Mouse (Mus musculus) right cerebral cortex, postnatal 10 days (tissue): ENCODE results near the gene Cpn2.
A peak's percentile ranks its signal among the peaks of the same experiment; 100 is the strongest.

ENCODE experiments used
- DNase-seq, 2 experiments: peaks; one replicate each; pipeline ENCODE4 v3.0.0; 2021; ENCODE audit warnings: low spot score in 2 of 2

Cpn2 gene

DNA sequence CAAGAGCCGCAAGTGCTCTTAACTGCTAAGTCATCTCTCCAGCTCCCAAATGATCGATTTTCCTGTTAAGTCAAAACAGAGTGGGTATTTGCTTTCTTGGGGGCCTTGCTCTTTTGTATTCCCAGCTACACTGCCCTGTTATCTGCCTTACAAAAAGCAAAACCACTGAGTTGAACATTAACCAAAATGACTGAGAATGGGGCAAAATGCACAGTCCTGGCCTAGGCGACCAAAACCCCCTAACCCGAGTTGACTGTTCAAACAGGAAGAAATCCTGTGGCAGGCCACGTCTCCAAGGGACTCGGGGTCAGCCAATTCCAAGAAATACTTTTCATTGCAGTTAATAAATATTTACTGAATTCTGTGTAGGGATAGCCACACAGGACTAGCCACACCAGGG, 28.5 kb downstream of the Cpn2 start:
- no peak for DNase-seq

DNA sequence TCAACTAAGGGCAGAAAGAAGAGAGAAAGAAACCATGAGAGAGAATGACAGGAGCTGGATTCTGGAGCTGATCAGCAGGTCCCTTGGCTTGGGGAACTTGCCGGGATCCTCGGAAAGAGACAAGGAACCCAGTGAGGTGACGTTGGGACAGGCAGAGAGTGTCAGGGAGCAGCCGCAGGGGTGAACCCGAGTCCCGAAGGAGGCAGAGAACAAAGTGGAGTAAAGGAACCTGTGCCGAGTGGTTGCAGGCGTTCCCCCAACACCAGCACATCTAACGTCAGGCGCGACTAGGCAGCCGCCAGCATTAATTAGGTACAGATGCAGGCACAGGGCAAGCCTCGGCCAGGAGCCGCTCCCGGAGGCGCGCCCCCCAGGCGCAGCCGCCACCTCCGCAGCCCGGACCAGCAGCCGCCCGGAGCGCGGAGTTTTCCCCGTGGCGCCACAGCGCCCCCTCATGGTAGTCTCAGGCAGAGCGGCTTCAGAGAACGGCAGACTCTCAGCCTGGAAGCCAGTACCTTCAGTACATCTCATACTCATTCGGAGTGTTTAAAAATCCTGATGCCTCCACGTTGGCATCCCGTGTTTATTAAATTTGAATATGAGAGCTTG, 31.1 kb downstream of the Cpn2 start:
- peak; percentile 79 to 90 for DNase-seq

GRCm38 (mm10) chr16:30235577-30235976, 31.7 kb downstream of the Cpn2 start:
- DNase-seq, result no peak

- DNase-seq, result no peak
Observed at GRCm38 (mm10) chr16:30234636-30235546, 32.4 kb downstream of the Cpn2 start.

DNA sequence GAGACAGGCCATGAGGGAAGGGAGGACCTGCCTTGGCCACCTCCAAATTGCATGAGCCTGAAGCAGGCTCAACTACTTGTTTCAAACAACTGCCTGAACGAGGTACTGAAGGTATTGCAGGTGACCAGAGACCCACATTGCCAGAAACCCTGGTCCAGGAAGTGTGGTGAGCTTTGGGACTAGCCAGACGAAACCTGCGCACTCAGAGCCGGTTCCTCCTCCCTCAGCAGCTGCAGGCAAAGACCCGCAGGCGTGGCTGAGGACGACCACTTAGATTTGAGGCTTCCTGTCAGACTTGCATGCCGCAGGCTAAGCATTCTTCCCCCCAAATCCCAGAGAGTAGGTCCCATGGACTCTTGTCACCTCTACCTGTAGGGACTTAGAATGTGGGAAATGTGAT, 33.2 kb downstream of the Cpn2 start:
- DNase-seq, result no peak

DNA sequence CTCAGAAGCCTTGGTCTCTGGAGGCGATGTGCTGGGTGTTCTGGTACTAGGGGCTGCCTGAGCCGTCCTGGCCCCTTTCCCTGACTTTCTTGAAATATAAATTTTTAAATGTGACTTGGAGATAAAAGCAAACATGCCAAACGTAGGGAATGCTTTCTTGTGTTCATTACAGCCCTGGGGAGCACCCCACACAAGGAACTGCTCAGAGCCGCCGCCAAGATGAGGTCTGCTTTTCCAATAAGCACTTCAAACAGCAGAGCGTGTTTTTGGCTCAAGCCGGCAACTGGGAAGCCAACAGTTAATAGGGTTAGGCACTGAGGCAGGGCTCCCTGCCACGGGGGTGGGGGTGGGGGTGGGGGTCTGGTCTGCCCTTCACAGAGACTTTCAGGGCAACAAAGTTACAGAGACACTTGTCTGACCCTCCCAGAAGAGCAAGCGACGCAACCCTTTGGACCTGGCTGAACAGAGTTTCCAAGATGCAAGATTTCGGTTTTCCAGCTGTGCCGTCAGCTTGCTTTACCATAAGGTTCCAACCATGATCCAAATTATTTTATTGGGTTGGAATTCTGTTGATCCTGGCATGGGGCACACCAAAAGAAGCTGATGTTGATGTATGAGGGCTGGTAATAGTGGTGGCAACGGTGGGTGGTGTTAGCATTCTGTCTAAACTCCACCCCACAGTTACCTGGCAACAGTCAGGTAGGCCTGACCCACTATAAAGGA, 35.3 kb downstream of the Cpn2 start:
- no peak for DNase-seq

DNA sequence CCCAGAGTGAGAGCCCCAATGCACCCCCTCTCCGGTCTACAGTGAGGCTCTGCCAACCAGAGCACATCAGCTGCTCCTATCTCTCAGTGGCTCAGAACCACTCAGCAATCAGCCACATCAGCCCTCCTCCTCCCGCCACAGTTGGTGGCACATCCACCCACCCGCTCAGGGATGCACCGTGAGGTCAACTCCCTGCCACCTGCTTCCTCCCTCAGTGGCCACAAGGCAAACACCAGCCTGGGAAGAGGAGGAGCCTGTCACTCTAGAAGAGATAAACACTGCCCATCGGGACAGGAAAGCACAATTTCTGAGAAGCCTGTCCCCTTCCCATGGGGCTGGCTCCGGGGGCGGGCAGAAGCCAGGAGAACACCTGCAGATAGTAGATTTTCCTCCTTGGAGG, 39.9 kb downstream of the Cpn2 start:
- no peak for DNase-seq

DNA sequence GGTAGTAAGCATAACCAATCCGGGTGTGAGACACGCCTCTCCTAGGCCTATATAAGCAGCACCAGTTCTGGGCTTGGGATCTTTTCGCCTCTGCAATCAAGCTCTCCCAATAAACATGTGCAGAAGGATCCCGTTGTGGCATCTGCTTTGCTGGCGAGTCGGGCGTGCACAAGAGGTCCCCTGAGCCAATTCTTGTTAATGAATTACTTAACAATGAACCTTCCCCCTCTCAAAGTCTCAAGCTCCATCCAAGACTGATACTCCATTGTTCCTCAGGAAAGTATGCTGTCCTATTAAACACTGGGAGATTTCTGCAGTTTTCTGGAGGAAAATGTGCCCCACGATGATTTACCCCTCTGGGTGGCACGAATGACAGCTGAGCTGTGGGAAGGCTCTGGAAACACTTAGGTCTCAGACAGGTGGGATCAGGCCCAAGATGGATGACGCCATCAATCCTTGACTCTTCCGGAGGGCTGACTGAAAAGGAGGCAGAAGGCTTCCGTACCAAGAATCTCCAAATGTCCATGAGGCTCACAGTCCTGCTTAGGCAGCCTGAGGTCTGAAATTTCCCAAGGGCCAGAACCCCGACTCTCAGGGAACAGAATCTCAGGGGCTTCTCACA, 46.0 kb downstream of the Cpn2 start:
- DNase-seq, result no peak

DNA sequence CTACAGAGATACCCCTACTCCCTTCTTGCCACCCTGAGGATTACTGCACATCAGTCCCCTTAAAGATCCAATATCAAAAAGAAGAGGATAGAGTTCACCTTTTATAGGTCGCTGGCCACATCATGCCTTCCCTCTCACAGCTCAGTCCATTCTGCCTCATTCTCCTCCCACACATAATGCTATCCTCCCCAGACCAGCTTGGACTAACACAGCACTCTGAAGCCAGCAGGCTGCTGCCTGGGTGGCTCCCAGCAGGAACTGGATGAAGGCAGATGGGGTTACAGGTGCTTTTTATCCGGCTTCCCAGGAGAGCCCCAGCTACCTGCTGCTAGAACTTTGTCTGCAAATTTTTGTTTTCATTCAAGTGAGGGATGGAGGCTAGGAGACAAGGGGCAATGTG, 51.5 kb downstream of the Cpn2 start:
- DNase-seq, result no peak

GRCm38 (mm10) chr16:30213644-30214043, 53.7 kb downstream of the Cpn2 start:
- DNase-seq, result no peak

GRCm38 (mm10) chr16:30212035-30212434, 55.3 kb downstream of the Cpn2 start:
- no peak for DNase-seq

- no peak for DNase-seq
Observed at GRCm38 (mm10) chr16:30209264-30209663, 58.0 kb downstream of the Cpn2 start.

GRCm38 (mm10) chr16:30207991-30208390, 59.3 kb downstream of the Cpn2 start:
- no peak for DNase-seq

GRCm38 (mm10) chr16:30207111-30207828, 60.0 kb downstream of the Cpn2 start:
- DNase-seq, result no peak
